Mouse (Mus musculus): ENCODE results near the gene Efcab11. TPM values are rescaled to one million over a fixed set of nuclear protein-coding genes. Genes with fewer than 3 reads are reported as not detected.
"Not testable (repeated sequence)": the region's sequence is repeated elsewhere in the genome, so short reads cannot be mapped to it uniquely, and the experiment has no call there.

The Efcab11 gene
- total RNA-seq, 2 experiments from 2014 or later = 1.2 to 1.9 TPM

- intact Hi-C loops (cut with DNase I) = no loop called here
- DNase-seq = no peak
Measured at GRCm38 (mm10) chr12:99819186-99819974, 64.9 kb downstream of the Efcab11 start.

GRCm38 (mm10) chr12:99818006-99818405 lies 66.2 kb downstream of the Efcab11 start:
- DNase-seq; intact Hi-C loops (cut with DNase I): not testable (repeated sequence)

GRCm38 (mm10) chr12:99815244-99815643 lies 69.0 kb downstream of the Efcab11 start:
- intact Hi-C loops (cut with DNase I) = no loop called here
- no peak for DNase-seq

- DNase-seq = no peak
Measured at GRCm38 (mm10) chr12:99807891-99808290, 76.3 kb downstream of the Efcab11 start.

DNA sequence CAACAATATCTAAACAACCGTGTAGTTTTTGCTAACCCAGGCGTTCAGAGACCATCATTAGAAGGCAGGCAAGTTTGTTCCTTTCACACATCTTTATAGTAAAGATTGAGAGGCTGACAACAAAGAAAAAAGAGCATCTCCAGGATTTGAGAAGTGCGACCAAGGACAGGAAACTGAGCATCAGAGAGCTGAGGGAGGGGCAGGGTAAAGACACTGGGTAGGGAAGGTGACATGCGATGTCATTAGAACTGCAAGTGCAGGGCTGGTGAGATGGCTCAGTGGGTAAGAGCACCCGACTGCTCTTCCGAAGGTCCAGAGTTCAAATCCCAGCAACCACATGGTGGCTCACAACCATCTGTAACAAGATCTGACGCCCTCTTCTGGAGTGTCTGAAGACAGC lies 77.5 kb downstream of the Efcab11 start:
- DNase-seq; intact Hi-C loops (cut with DNase I): not testable (repeated sequence)

More at GRCm38 (mm10) chr12:99807891-99808290, 76.3 kb downstream of the Efcab11 start:
- intact Hi-C loops (cut with DNase I) = no loop called here

GRCm38 (mm10) chr12:99795921-99796320 lies 88.3 kb downstream of the Efcab11 start:
- intact Hi-C loops (cut with DNase I) = no loop called here
- DNase-seq = no peak

DNA sequence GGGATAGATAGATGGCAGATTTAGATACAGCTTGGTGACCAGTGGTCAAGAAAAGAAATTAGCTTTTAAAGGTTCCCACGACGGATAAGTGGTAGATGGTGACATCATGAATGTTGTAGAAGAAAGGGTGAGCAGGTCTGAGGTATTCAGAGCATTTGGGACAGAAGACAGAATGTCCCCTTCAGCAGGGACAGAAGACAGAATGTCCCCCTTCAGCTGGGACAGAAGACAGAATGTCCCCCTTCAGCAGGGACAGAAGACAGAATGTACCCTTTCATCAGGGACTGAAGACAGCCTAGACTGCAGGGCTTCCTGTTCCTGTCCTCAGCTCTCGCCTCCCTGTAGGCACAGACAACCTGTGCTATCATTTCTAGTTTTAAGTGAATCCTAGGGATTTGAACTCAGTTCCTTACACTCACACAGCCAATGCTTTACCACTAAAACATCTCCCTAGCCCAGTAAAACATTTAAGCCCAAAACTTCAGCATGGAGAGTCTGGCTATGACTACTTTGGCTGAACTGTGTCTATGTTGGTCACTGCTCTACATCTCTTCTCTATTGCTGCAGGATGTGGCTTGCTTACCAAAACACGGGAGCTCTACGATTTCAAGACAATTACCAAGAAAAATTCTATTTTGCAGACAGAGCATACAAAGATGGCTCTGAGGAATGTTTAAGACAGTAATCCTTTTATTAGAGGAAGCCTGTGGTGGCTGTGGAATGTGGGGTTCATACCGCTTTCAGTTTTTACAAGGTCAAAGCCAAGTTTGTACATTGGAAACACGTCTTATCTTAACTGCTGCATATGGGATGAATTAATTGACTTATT lies 89.2 kb downstream of the Efcab11 start:
- DNase-seq = no peak
- intact Hi-C loops (cut with DNase I) = no loop called here

DNA sequence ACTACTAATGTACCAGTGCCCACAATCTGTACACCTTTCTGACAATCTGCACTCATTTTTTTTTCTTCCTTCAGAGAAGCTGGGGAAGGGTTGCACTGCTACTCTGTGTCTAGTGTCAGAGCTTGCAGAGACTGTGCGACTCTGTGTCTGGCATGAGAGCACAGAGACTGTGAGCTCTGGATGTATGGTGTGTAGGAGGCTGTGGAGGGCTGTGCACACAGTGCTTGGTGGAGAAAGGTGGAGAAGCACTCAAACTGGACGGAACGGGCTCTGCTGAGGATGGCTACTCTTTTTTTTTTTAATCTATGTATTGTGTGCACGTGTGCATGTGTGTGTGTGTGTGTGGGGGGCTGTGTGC lies 90.1 kb downstream of the Efcab11 start:
- intact Hi-C loops (cut with DNase I) = no loop called here
- DNase-seq = no peak

- no peak for DNase-seq
- intact Hi-C loops (cut with DNase I) = no loop called here
Measured at GRCm38 (mm10) chr12:99793465-99794157, 90.6 kb downstream of the Efcab11 start.

DNA sequence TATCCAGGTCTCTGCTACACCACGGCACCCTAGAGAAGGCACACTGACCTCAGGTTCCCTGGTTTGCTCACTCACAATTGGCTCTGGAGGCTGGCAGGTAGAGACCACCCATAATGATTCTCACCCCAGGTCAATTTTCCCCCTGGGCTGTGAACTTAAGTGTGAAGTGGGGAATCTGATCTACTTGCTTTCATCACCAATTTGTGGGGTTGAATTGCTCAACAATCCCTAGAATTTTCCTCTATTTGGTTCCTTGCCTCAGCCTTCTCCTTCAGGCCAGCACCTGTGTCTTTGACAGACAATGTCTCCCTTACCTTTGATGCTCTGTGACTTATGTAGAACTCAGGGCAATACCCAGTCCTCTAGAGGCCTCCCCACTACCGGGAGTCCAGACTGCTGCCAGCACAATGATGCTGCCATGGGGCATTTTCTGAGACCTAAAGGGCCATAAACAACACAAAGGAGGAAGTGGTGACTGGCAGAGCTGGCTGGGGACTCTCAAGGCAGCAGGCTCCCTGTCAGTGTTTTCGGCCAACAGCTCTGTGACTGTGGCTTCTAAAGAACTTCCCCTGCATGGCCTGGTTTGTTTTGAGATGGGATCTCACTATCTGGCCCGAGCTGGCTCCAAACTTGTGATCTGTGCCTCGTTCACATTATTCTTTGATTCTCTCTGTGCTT lies 94.8 kb downstream of the Efcab11 start:
- intact Hi-C loops (cut with DNase I) = no loop called here
- DNase-seq = no peak

- intact Hi-C loops (cut with DNase I) = no loop called here
- DNase-seq = no peak
Measured at GRCm38 (mm10) chr12:99781774-99782173, 102.5 kb downstream of the Efcab11 start.

GRCm38 (mm10) chr12:99780396-99780795 lies 103.8 kb downstream of the Efcab11 start:
- DNase-seq = no peak
- intact Hi-C loops (cut with DNase I) = no loop called here

DNA sequence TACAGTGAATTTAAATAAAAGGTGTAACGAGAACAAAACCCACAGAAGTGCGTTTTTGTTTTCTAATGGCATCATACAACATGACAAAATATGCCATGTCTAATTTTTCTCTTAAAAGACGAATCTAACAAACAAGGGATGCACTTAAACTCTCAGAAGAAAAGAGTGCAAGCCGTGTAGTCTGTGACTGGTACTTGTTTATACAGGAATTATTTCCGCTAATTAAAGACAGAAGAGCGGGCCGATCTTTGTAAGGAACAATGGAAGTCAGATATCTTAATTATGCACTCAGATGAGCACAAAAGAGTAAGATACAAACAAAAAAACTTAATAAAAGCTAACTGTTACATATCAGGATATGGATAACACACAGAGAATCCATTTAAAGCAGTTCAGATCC lies 104.3 kb downstream of the Efcab11 start:
- intact Hi-C loops (cut with DNase I) = no loop called here
- no peak for DNase-seq

- DNase-seq = no peak
- intact Hi-C loops (cut with DNase I) = no loop called here
Measured at GRCm38 (mm10) chr12:99776497-99777139, 107.6 kb downstream of the Efcab11 start.

DNA sequence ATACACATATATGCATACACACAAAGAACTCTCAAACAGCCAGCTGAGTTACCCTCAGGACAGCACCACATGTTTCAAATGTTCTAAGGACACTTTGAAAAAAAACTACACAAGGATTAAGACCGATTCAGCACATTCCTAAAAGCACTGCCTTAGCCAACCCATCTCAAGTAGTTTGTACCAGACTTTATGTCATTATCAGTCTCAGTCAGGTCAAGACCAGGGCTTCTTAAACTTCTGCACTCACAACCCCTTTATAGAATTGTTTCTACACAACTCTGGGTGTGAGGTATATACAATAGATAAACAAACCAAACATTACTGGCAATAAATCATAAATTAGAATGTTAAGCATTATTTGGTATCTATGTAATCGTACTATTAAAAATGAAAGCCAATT lies 109.4 kb downstream of the Efcab11 start:
- DNase-seq = no peak
- intact Hi-C loops (cut with DNase I) = no loop called here

DNA sequence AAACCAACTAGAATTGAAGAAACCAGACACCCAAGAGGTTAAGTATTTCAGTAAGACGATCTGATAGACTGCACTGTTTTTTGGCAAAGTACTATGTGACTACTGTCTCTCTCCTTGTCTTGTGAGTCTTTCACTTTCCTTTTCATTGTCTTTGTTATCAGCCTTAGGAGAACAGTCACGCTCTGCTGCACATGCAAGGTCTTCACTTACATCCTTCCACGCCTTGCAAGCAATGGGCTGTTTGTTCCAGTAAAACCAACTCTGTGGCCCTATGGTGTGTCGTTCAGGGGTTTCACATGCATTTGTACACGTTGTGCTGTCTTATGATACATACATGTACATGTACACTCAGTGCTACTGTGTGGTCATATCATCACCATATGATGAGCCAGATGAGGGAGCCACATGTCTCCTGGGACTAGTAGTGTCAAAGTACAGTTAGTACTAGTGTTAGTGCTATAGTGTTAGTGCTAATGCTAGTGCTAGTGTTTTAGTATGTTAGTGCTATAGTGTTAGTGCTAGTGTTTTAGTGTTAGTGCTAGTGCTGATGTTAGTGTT lies 110.5 kb downstream of the Efcab11 start:
- DNase-seq = no peak

GRCm38 (mm10) chr12:99771018-99771417 lies 113.2 kb downstream of the Efcab11 start:
- intact Hi-C loops (cut with DNase I) = no loop called here
- DNase-seq = no peak

More for the DNA sequence above, 110.5 kb downstream of the Efcab11 start:
- intact Hi-C loops (cut with DNase I) = no loop called here

GRCm38 (mm10) chr12:99769626-99770025 lies 114.6 kb downstream of the Efcab11 start:
- DNase-seq = no peak
- intact Hi-C loops (cut with DNase I) = no loop called here

- intact Hi-C loops (cut with DNase I) = no loop called here
- no peak for DNase-seq
Measured at GRCm38 (mm10) chr12:99767691-99768090, 116.5 kb downstream of the Efcab11 start.

- no peak for DNase-seq
- intact Hi-C loops (cut with DNase I) = no loop called here
Measured at GRCm38 (mm10) chr12:99765979-99766378, 118.3 kb downstream of the Efcab11 start.
